Mouse (Mus musculus) thymus, postnatal 4 days (tissue): ENCODE results near the gene Ikbke.
A peak's percentile ranks its signal among the peaks of the same experiment; 100 is the strongest.

Experiments
- DNase-seq: peaks from one replicate; pipeline ENCODE4 v3.0.0; 2021

Gene Ikbke

GRCm38 (mm10) chr1:131236077-131236476 is 43.3 kb downstream of the Ikbke start:
- no peak for DNase-seq

GRCm38 (mm10) chr1:131233527-131233926 is 45.9 kb downstream of the Ikbke start:
- no peak for DNase-seq

GRCm38 (mm10) chr1:131228659-131229058 is 50.7 kb downstream of the Ikbke start:
- no peak for DNase-seq

- DNase-seq: no peak
These were observed 51.2 kb downstream of the Ikbke start for GRCm38 (mm10) chr1:131228225-131228624.

- DNase-seq: no peak
These were observed 54.4 kb downstream of the Ikbke start for GRCm38 (mm10) chr1:131224848-131225471.

- DNase-seq: no peak
These were observed 56.1 kb downstream of the Ikbke start for GRCm38 (mm10) chr1:131223345-131223744.

- DNase-seq: no peak
These were observed 57.4 kb downstream of the Ikbke start for GRCm38 (mm10) chr1:131221822-131222590.

- DNase-seq: no peak
These were observed 60.5 kb downstream of the Ikbke start for GRCm38 (mm10) chr1:131218933-131219332.

GRCm38 (mm10) chr1:131213361-131213760 is 66.0 kb downstream of the Ikbke start:
- DNase-seq: no peak

GRCm38 (mm10) chr1:131212956-131213355 is 66.5 kb downstream of the Ikbke start:
- DNase-seq: no peak

GRCm38 (mm10) chr1:131211655-131212054 is 67.8 kb downstream of the Ikbke start:
- DNase-seq: no peak

- no peak for DNase-seq
These were observed 69.4 kb downstream of the Ikbke start for GRCm38 (mm10) chr1:131209971-131210426.

GRCm38 (mm10) chr1:131208800-131209199 is 70.6 kb downstream of the Ikbke start:
- DNase-seq: no peak

GRCm38 (mm10) chr1:131208081-131208480 is 71.3 kb downstream of the Ikbke start:
- no peak for DNase-seq

- peak; percentile 97 for DNase-seq
These were observed 71.9 kb downstream of the Ikbke start for GRCm38 (mm10) chr1:131207531-131207930.

GRCm38 (mm10) chr1:131206342-131206741 is 73.1 kb downstream of the Ikbke start:
- no peak for DNase-seq

GRCm38 (mm10) chr1:131204461-131204860 is 74.9 kb downstream of the Ikbke start:
- DNase-seq: peak; percentile 50
